Mouse (Mus musculus) forebrain, embryonic 12.5 days (tissue): ENCODE data around the gene Shroom2. TPM values are rescaled to one million over a fixed set of nuclear protein-coding genes. Genes with fewer than 3 reads are reported as not detected.

Experiments used
- ATAC-seq: fragments of 200-750 bp; cut with Nextera tagmentation; 2 replicates; pipeline ENCODE4 v1.8.0; 2017; ENCODE audit warnings: moderate TSS enrichment; ENCODE audit not compliant: low FRiP score
- H3K27ac ChIP-seq: fragments of 300-500 bp; sonication (generic); 2 replicates; pipeline ENCODE4 v1.5.1; 2016; ENCODE audit warnings: mild to moderate bottlenecking
- H3K27me3 ChIP-seq: fragments of 300-500 bp; sonication (generic); 2 replicates; pipeline ENCODE4 v1.6.1; 2016; ENCODE audit warnings: mild to moderate bottlenecking
- H3K36me3 ChIP-seq: fragments of 300-500 bp; sonication (generic); replicated peaks from 2 replicates; pipeline ENCODE4 v1.6.1; 2016; ENCODE audit warnings: mild to moderate bottlenecking
- H3K4me1 ChIP-seq: fragments of 300-500 bp; sonication (generic); 2 replicates; pipeline ENCODE4 v1.6.1; 2016
- H3K4me2 ChIP-seq: fragments of 300-500 bp; sonication (generic); 2 replicates; pipeline ENCODE4 v1.6.1; 2016; ENCODE audit warnings: mild to moderate bottlenecking, moderate library complexity
- H3K4me3 ChIP-seq: fragments of 300-500 bp; sonication (generic); replicated peaks from 2 replicates; pipeline ENCODE4 v1.5.1; 2016; ENCODE audit warnings: mild to moderate bottlenecking
- H3K9ac ChIP-seq: fragments of 300-500 bp; sonication (generic); 2 replicates; pipeline ENCODE4 v1.6.1; 2016; ENCODE audit warnings: mild to moderate bottlenecking
- H3K9me3 ChIP-seq: fragments of 300-500 bp; sonication (generic); 2 replicates; pipeline ENCODE4 v1.6.1; 2016
- WGBS: fragments of 180-500 bp; shearing (Covaris S2); methylation state at CpG from one replicate; pipeline ENCODE4 v1.1.7; 2016; 5-methylcytosine and 5-hydroxymethylcytosine counted together
- polyA plus RNA-seq: library from polyadenylated mRNA; unstranded; fragments of >200 nt; fragmentation: Nextera tagmentation; extraction: Ambion mirVana; gene quantifications from 2 replicates; pipeline ENCODE4 v1.2.1, GENCODE M21; 2016

Shroom2 gene
- polyA plus RNA-seq: 17.8 and 19.3 TPM in 2 replicates

GRCm38 (mm10) chrX:152768891-152769599 is at the start of gene Shroom2:
Gene Shroom2, minus strand, starts transcription at chrX:152769465.
- Histone ChIP-seq H3K36me3 (no peaks in the 10 kb centered on the region), H3K27ac (0 out of 2 replicates have a peak within 1 kb of the TSS, but pooled peaks have one; percentile 25)
- WGBS: 17% methylated on average over 42 of the region's 55 CpGs

DNA sequence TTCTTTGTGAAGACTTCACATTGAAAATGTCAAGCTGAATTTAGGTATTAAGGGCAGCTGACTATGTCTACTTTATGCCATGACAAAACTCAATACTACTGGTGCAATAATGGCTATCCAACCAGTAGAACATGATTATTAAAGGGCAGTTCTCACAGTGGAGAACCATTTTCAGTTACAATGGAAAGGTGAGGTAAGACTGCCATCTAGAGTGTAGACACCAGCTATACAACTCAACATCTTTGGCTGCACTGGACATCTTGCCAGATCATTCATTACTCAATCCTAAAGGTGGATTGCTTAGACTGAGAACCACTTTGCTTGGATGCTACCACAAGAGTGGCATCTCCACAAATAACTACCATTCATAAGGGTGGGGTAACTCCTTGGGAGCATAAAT is 49.7 kb upstream of the Shroom2 start:
- no peaks in the 10 kb centered on the region for H3K4me1 ChIP-seq
- ATAC-seq: no peak
- 0 out of 2 replicates have a peak, but pooled peaks cover 5% of the 10 kb centered on the region for H3K27me3 ChIP-seq
- H3K4me2 ChIP-seq: no peak overlapping the region
- no peak overlapping the region for H3K27ac ChIP-seq
- no peaks in the 10 kb centered on the region for H3K36me3 ChIP-seq
- H3K9me3 ChIP-seq: no peaks in the 10 kb centered on the region
- H3K9ac ChIP-seq: no peak overlapping the region
- no peak overlapping the region for H3K4me3 ChIP-seq

More at GRCm38 (mm10) chrX:152768891-152769599, at the start of gene Shroom2:
- Histone ChIP-seq H3K4me3 (peak within 1 kb of the TSS; percentile 58), H3K9ac (peak within 1 kb of the TSS; percentile 60), H3K4me2 (peak within 1 kb of the TSS; percentile 63), H3K4me1 (no peaks in the 10 kb centered on the region), H3K9me3 (no peaks in the 10 kb centered on the region), H3K27me3 (peaks cover 41% of the 10 kb centered on the region)
- ATAC-seq: peak; percentile 88

GRCm38 (mm10) chrX:152813339-152813738 is 44.1 kb upstream of the Shroom2 start:
- H3K27ac ChIP-seq: no peak overlapping the region
- 94% methylated on average over 3 of the region's 3 CpGs for WGBS
- 0 out of 2 replicates have a peak, but pooled peaks cover 5% of the 10 kb centered on the region for H3K27me3 ChIP-seq
- ATAC-seq: no peak
- no peak overlapping the region for H3K9ac ChIP-seq
- no peaks in the 10 kb centered on the region for H3K9me3 ChIP-seq
- H3K4me2 ChIP-seq: no peak overlapping the region
- no peaks in the 10 kb centered on the region for H3K36me3 ChIP-seq
- H3K4me3 ChIP-seq: no peak overlapping the region
- H3K4me1 ChIP-seq: no peaks in the 10 kb centered on the region

DNA sequence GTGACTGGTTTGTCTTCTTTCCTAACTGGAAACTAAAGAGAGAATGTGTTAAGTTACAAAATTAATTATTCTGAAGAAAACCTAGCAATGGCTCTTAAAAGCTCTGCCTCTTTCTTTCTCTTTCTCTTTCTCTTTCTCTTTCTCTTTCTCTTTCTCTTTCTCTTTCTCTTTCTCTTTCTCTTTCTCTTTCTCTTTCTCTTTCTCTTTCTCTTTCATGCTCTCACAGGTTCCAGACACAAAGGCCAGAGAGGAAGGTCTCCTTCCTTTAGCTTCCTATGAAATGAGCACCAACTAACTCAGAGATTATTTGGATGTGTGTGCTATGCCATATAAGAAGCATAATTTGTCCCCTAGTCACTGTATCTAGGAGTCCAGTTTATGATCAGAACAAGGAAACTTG is 36.1 kb upstream of the Shroom2 start:
- no peak for ATAC-seq
- Histone ChIP-seq H3K4me1 (no peaks in the 10 kb centered on the region), H3K9me3 (no peaks in the 10 kb centered on the region), H3K4me2 (no peak overlapping the region), H3K36me3 (no peaks in the 10 kb centered on the region), H3K27ac (no peak overlapping the region), H3K27me3 (no peaks in the 10 kb centered on the region), H3K4me3 (no peak overlapping the region), H3K9ac (no peak overlapping the region)

DNA sequence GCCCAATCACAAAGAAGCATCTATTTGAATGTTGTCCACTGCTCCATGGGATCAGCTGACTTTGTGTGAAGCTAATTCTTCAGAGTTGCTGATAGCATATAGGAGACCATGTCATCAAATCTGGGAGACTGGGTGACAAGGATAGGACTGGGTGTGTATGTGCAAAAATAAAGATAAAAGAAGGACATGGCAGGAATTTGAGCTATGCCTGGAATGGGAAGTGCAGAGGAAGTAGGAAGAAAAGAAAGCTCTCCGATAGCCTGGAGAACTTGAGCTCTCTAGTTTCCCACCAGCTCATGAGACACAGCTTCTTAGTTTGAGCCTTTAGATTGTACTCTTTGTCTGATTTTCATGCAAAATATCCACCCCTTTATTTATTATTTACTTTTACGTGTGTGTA is 19.3 kb upstream of the Shroom2 start:
- 67% methylated on average over 2 of the region's 2 CpGs for WGBS
- Histone ChIP-seq H3K4me2 (no peak overlapping the region), H3K27ac (no peak overlapping the region), H3K9ac (no peak overlapping the region), H3K4me3 (no peak overlapping the region), H3K27me3 (0 out of 2 replicates have a peak, but pooled peaks cover 26% of the 10 kb centered on the region), H3K4me1 (no peaks in the 10 kb centered on the region), H3K36me3 (no peaks in the 10 kb centered on the region), H3K9me3 (no peaks in the 10 kb centered on the region)
- no peak for ATAC-seq

GRCm38 (mm10) chrX:152788129-152788528 is 18.9 kb upstream of the Shroom2 start:
- Histone ChIP-seq H3K27me3 (0 out of 2 replicates have a peak, but pooled peaks cover 26% of the 10 kb centered on the region), H3K4me1 (no peaks in the 10 kb centered on the region), H3K9ac (no peak overlapping the region), H3K4me3 (no peak overlapping the region), H3K4me2 (no peak overlapping the region), H3K36me3 (no peaks in the 10 kb centered on the region), H3K9me3 (no peaks in the 10 kb centered on the region), H3K27ac (no peak overlapping the region)
- no peak for ATAC-seq
- 56% methylated on average over 1 of the region's 1 CpGs for WGBS

DNA sequence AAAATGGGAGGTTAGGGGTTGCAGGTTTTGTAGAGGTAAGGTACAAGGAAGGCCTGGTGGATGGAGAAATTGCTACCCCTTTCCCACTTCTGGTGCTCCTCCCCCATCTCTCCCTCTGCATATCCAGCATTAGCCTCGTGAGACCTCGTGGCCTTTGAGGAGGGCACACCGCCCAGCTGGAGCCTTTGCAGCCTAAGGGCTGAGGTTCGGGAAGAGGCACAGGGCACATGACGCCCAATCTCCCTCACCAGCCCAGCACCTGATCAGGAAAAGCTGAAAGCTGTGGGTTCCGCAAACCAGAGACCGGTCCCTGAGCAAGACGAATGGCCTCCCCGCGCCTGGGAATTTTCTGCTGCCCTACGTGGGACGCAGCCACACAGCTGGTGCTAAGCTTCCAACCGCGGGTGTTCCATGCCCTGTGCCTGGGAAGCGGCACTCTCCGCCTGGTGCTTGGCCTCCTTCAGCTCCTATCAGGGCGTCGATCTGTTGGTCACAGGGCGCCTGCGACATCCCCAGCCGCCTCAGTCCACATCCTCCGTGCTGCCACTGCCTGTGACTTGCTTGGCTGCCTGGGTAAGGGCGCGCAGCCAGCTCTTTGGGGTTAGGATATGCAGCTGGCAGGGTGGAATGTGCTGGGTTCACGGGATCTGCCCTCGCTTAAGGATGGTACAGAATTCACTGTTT is 12.6 kb upstream of the Shroom2 start, which contains the start of gene Gpr143:
TSS of gene Gpr143 (plus strand) at position 202 of the 684 bp plus-strand sequence.
- Histone ChIP-seq H3K9ac (no peak within 1 kb of the TSS), H3K4me1 (no peaks in the 10 kb centered on the region), H3K4me3 (peak within 1 kb of the TSS; percentile 21), H3K4me2 (peak within 1 kb of the TSS; percentile 46), H3K36me3 (no peaks in the 10 kb centered on the region), H3K9me3 (no peaks in the 10 kb centered on the region), H3K27ac (no peak within 1 kb of the TSS), H3K27me3 (peaks cover 34% of the 10 kb centered on the region)
- WGBS: 23% methylated on average over 26 of the region's 26 CpGs
- 0 out of 2 replicates have a peak, but pooled peaks have one; percentile 23 for ATAC-seq

DNA sequence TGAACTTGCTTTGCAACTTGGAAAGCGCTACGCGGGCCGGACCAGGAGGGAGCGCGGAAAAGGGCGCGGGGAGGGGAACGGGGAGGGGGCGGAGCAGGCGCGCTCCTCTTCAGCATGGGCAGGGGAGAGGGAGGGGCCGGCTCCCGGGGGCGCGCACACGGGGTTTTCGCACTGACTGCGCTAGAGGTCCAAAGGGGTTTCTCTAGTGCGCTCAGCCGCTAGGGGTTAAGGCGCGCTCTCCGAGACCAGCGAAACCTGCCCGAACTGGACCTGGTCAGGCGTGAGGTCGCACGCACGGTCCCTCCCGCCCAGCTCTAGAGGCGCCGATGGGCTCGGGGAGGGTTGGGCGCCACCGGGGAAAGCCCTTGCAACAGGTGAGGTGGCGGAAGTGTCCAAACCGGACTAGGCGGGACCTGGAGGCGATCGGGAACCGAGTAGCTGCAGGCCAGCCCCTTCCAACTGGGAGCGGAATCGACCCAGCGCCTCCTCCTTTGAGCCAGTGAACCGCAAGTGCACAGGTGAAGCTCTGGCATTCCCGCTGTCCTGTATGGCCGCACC is 414 bp upstream of the Shroom2 start:
- peak; percentile 95 for ATAC-seq
- Histone ChIP-seq H3K36me3 (no peaks in the 10 kb centered on the region), H3K27me3 (peaks cover 41% of the 10 kb centered on the region), H3K4me1 (no peaks in the 10 kb centered on the region), H3K4me3 (peak overlapping the region; percentile 58), H3K9ac (peak overlapping the region; percentile 60), H3K4me2 (peak overlapping the region; percentile 63), H3K9me3 (no peaks in the 10 kb centered on the region), H3K27ac (0 out of 2 replicates have a peak overlapping the region, but pooled peaks have one; percentile 25)
- WGBS: 14% methylated on average over 41 of the region's 48 CpGs

DNA sequence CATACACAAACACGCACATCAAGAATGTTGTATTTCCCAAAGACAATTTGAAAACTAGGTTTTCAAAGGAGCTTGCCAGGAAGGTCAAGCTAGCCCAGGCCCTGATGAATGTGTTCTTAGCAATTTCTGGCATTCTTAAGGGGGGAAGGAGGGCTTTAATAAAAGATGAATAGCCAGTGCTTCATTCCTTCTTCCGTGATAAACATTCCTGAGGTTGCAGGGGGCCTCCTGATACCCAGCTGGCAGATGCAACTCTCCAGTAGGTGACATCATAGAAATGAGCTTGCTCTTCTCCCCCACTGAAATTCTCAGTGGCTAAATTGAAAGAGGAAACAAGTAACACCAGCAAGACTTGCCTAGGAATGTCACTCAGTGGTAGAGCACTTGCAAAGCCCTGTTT is 5.1 kb downstream of the Shroom2 start:
- no peaks in the 10 kb centered on the region for H3K9me3 ChIP-seq
- H3K27ac ChIP-seq: no peak overlapping the region
- peaks cover 17% of the 10 kb centered on the region for H3K27me3 ChIP-seq
- no peak for ATAC-seq
- H3K9ac ChIP-seq: no peak overlapping the region
- H3K4me1 ChIP-seq: no peaks in the 10 kb centered on the region
- no peak overlapping the region for H3K4me2 ChIP-seq
- no peaks in the 10 kb centered on the region for H3K36me3 ChIP-seq
- 37% methylated on average over 2 of the region's 2 CpGs for WGBS
- H3K4me3 ChIP-seq: no peak overlapping the region

DNA sequence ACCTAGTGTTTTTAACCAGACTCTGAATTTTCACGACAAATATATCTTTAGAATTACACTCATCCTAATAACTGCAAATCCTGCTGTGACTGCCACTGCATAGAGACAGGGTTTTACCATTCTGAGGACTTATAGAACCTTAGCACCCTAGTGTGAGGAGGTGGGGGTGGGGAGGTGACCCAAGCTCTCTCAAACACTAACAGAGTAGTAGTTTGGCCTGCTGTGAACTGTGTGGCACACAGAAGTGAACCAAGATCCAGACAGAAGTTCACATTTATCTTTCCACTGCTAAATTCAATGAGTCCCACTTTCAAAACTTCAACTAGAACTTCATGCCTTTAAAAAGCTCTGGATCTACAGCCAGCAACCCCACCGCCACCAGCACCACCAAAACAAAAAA is 6.4 kb downstream of the Shroom2 start:
- Histone ChIP-seq H3K36me3 (no peaks in the 10 kb centered on the region), H3K4me3 (no peak overlapping the region), H3K4me2 (no peak overlapping the region), H3K4me1 (no peaks in the 10 kb centered on the region), H3K27ac (no peak overlapping the region), H3K27me3 (peaks cover 9% of the 10 kb centered on the region; the same call in 1 of the 2 replicates), H3K9ac (no peak overlapping the region), H3K9me3 (no peaks in the 10 kb centered on the region)
- WGBS: 65% methylated on average over 2 of the region's 2 CpGs
- ATAC-seq: no peak

GRCm38 (mm10) chrX:152762437-152762836 is 6.8 kb downstream of the Shroom2 start:
- H3K9me3 ChIP-seq: no peaks in the 10 kb centered on the region
- no peak overlapping the region for H3K4me3 ChIP-seq
- no peak for ATAC-seq
- no peaks in the 10 kb centered on the region for H3K36me3 ChIP-seq
- peaks cover 5% of the 10 kb centered on the region; the same call in 1 of the 2 replicates for H3K27me3 ChIP-seq
- H3K4me1 ChIP-seq: no peaks in the 10 kb centered on the region
- no peak overlapping the region for H3K4me2 ChIP-seq
- no peak overlapping the region for H3K9ac ChIP-seq
- no peak overlapping the region for H3K27ac ChIP-seq
- WGBS: 47% methylated on average over 2 of the region's 2 CpGs

DNA sequence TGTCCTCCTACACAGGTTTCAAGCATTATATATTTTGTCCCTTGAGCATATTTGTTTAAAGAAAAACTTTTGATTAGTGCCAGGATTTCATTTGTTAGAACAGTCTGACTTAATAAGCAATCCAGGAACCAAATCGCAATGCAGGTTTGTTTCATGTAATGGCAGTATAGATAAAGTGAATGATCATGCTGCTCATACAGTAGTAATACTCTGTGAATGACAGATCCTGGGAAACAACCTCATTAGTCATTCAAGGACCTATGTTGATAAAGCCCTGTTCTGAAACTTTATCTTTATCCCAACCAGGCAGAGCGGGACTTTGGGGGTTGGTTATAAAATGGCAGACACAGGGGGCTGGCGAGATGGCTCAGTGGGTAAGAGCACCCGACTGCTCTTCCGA is 13.0 kb downstream of the Shroom2 start:
- Histone ChIP-seq H3K4me3 (no peak overlapping the region), H3K9ac (no peak overlapping the region), H3K9me3 (no peaks in the 10 kb centered on the region), H3K27me3 (peaks cover 2% of the 10 kb centered on the region; the same call in 1 of the 2 replicates), H3K36me3 (no peaks in the 10 kb centered on the region), H3K4me1 (no peaks in the 10 kb centered on the region), H3K27ac (no peak overlapping the region), H3K4me2 (no peak overlapping the region)
- WGBS: 88% methylated on average over 5 of the region's 5 CpGs
- no peak for ATAC-seq
